Mouse (Mus musculus): ENCODE data around the gene March10. TPM values are rescaled to one million over a fixed set of nuclear protein-coding genes. Genes with fewer than 3 reads are reported as not detected.

March10 gene
- polyA plus RNA-seq, 2 experiments = not detected

- Histone ChIP-seq H3K9me3 (ENCODE audit: control insufficient read depth, low read length) (no peaks in the 10 kb centered on the region), H3K4me3 (ENCODE audit: insufficient read depth in 1 of 2, low read depth in 2 of 2, low read length in 2 of 2) (no peak overlapping the region), H3K4me1 (replicated peaks; ENCODE audit: control insufficient read depth in 2 of 2, insufficient read depth in 2 of 2, low read length in 1 of 2) (no peaks in the 10 kb centered on the region), H3K27me3 (ENCODE audit: control insufficient read depth, insufficient read depth, low read length) (no peaks in the 10 kb centered on the region), H3K9ac (replicated peaks) (no peak overlapping the region), H3K36me3 (replicated peaks; ENCODE audit: control insufficient read depth, insufficient read depth, low read depth) (no peaks in the 10 kb centered on the region), H3K4me2 (ENCODE audit: low read depth) (no peak overlapping the region), H3K27ac (no peak overlapping the region)
- ATAC-seq (ENCODE audit: insufficient read depth) = no peak
- DNase-seq (ENCODE audit: low read depth in 3 of 3, low spot score in 3 of 3) = no peak
- TF ChIP-seq CTCF (IDR thresholded peaks at IDR 0.05; ENCODE audit: low read depth) (no peak), EP300 (IDR thresholded peaks at IDR 0.05; ENCODE audit: low read depth) (no peak)
- 61% methylated on average over 12 of the region's 12 CpGs for WGBS (ENCODE audit: insufficient replicate concordance)
Observed at GRCm38 (mm10) chr11:105338596-105339390, 117.7 kb downstream of the March10 start.

GRCm38 (mm10) chr11:105333867-105334670, 122.5 kb downstream of the March10 start:
- H3K4me2 ChIP-seq (ENCODE audit: low read depth) = no peak overlapping the region
- H3K4me1 ChIP-seq (replicated peaks; ENCODE audit: control insufficient read depth in 2 of 2, insufficient read depth in 2 of 2, low read length in 1 of 2) = no peaks in the 10 kb centered on the region
- DNase-seq (ENCODE audit: low read depth in 3 of 3, low spot score in 3 of 3) (no peak), ATAC-seq (ENCODE audit: insufficient read depth) (no peak)
- H3K4me3 ChIP-seq (ENCODE audit: insufficient read depth in 1 of 2, low read depth in 2 of 2, low read length in 2 of 2) = no peak overlapping the region
- H3K9me3 ChIP-seq (ENCODE audit: control insufficient read depth, low read length) = no peaks in the 10 kb centered on the region
- no peaks in the 10 kb centered on the region for H3K36me3 ChIP-seq (replicated peaks; ENCODE audit: control insufficient read depth, insufficient read depth, low read depth)
- no peak overlapping the region for H3K9ac ChIP-seq (replicated peaks)
- TF ChIP-seq CTCF (IDR thresholded peaks at IDR 0.05; ENCODE audit: low read depth) = no peak
- no peak for TF ChIP-seq EP300 (IDR thresholded peaks at IDR 0.05; ENCODE audit: low read depth)
- no peaks in the 10 kb centered on the region for H3K27me3 ChIP-seq (ENCODE audit: control insufficient read depth, insufficient read depth, low read length)
- WGBS (ENCODE audit: insufficient replicate concordance) = 51% methylated on average over 8 of the region's 8 CpGs
- no peak overlapping the region for H3K27ac ChIP-seq

GRCm38 (mm10) chr11:105332468-105332867, 124.1 kb downstream of the March10 start:
- Histone ChIP-seq H3K9ac (replicated peaks) (no peak overlapping the region), H3K27ac (no peak overlapping the region), H3K27me3 (ENCODE audit: control insufficient read depth, insufficient read depth, low read length) (no peaks in the 10 kb centered on the region), H3K36me3 (replicated peaks; ENCODE audit: control insufficient read depth, insufficient read depth, low read depth) (no peaks in the 10 kb centered on the region), H3K4me2 (ENCODE audit: low read depth) (no peak overlapping the region), H3K4me3 (ENCODE audit: insufficient read depth in 1 of 2, low read depth in 2 of 2, low read length in 2 of 2) (no peak overlapping the region), H3K4me1 (replicated peaks; ENCODE audit: control insufficient read depth in 2 of 2, insufficient read depth in 2 of 2, low read length in 1 of 2) (no peaks in the 10 kb centered on the region), H3K9me3 (ENCODE audit: control insufficient read depth, low read length) (no peaks in the 10 kb centered on the region)
- 68% methylated on average over 8 of the region's 8 CpGs for WGBS (ENCODE audit: insufficient replicate concordance)
- TF ChIP-seq CTCF (IDR thresholded peaks at IDR 0.05; ENCODE audit: low read depth) (peak; percentile 81), EP300 (IDR thresholded peaks at IDR 0.05; ENCODE audit: low read depth) (no peak)
- ATAC-seq (ENCODE audit: insufficient read depth) (no peak), DNase-seq (ENCODE audit: low read depth in 3 of 3, low spot score in 3 of 3) (no peak)

- H3K27me3 ChIP-seq (ENCODE audit: control insufficient read depth, insufficient read depth, low read length) = no peaks in the 10 kb centered on the region
- DNase-seq (ENCODE audit: low read depth in 3 of 3, low spot score in 3 of 3) = no peak
- H3K27ac ChIP-seq = no peak overlapping the region
- TF ChIP-seq CTCF (IDR thresholded peaks at IDR 0.05; ENCODE audit: low read depth) (no peak), EP300 (IDR thresholded peaks at IDR 0.05; ENCODE audit: low read depth) (no peak)
- no peak overlapping the region for H3K4me3 ChIP-seq (ENCODE audit: insufficient read depth in 1 of 2, low read depth in 2 of 2, low read length in 2 of 2)
- no peaks in the 10 kb centered on the region for H3K36me3 ChIP-seq (replicated peaks; ENCODE audit: control insufficient read depth, insufficient read depth, low read depth)
- H3K9ac ChIP-seq (replicated peaks) = no peak overlapping the region
- H3K4me2 ChIP-seq (ENCODE audit: low read depth) = no peak overlapping the region
- no peak for ATAC-seq (ENCODE audit: insufficient read depth)
- H3K9me3 ChIP-seq (ENCODE audit: control insufficient read depth, low read length) = no peaks in the 10 kb centered on the region
- WGBS (ENCODE audit: insufficient replicate concordance) = 54% methylated on average over 10 of the region's 10 CpGs
- H3K4me1 ChIP-seq (replicated peaks; ENCODE audit: control insufficient read depth in 2 of 2, insufficient read depth in 2 of 2, low read length in 1 of 2) = no peaks in the 10 kb centered on the region
Observed at GRCm38 (mm10) chr11:105331732-105332131, 124.8 kb downstream of the March10 start.

- no peaks in the 10 kb centered on the region for H3K4me1 ChIP-seq (replicated peaks; ENCODE audit: control insufficient read depth in 2 of 2, insufficient read depth in 2 of 2, low read length in 1 of 2)
- H3K4me2 ChIP-seq (ENCODE audit: low read depth) = no peak overlapping the region
- ATAC-seq (ENCODE audit: insufficient read depth) = no peak
- H3K27ac ChIP-seq = no peak overlapping the region
- H3K36me3 ChIP-seq (replicated peaks; ENCODE audit: control insufficient read depth, insufficient read depth, low read depth) = no peaks in the 10 kb centered on the region
- no peaks in the 10 kb centered on the region for H3K9me3 ChIP-seq (ENCODE audit: control insufficient read depth, low read length)
- no peak overlapping the region for H3K4me3 ChIP-seq (ENCODE audit: insufficient read depth in 1 of 2, low read depth in 2 of 2, low read length in 2 of 2)
- TF ChIP-seq EP300 (IDR thresholded peaks at IDR 0.05; ENCODE audit: low read depth) = no peak
- TF ChIP-seq CTCF (IDR thresholded peaks at IDR 0.05; ENCODE audit: low read depth) = no peak
- 62% methylated on average over 3 of the region's 3 CpGs for WGBS (ENCODE audit: insufficient replicate concordance)
- DNase-seq (ENCODE audit: low read depth in 3 of 3, low spot score in 3 of 3) = no peak
- no peak overlapping the region for H3K9ac ChIP-seq (replicated peaks)
- no peaks in the 10 kb centered on the region for H3K27me3 ChIP-seq (ENCODE audit: control insufficient read depth, insufficient read depth, low read length)
Observed at GRCm38 (mm10) chr11:105331129-105331528, 125.4 kb downstream of the March10 start.

Measured in liver, embryonic 14.5 days (tissue).